Mouse (Mus musculus): ENCODE measurements around the gene Slc22a18. TPM values are rescaled to one million over a fixed set of nuclear protein-coding genes. Genes with fewer than 3 reads are reported as not detected.

The Slc22a18 gene
- total and polyA plus RNA-seq, 3 experiments: 0.48 to 2.0 (median 0.76) TPM

DNA sequence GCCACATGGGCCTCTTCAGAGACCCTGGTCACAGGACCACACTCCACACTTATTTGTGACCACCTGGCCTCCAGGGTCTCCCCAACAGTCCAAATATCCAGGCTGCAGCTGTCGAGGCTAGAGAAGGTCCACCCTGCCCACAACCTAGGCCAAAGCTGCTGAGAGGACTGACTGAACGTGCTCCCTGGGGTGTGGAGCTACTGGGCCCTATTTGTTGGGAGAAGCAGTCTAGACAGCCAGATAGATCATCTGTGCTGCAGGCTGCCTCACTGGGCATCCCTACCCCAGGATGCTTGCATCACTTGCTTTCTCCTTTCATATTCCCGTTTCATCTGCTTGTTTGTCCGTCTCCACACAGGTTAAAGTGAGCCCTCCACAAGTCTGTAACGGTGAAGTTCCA, 11.0 kb upstream of the Slc22a18 start:
- H3K9ac ChIP-seq (ENCODE audit: insufficient read depth, low read depth): no peak overlapping the region
- no peaks in the 10 kb centered on the region for H3K36me3 ChIP-seq (replicated peaks in 1 of 2; ENCODE audit: control insufficient read depth in 1 of 2, insufficient read depth in 1 of 2, low read length in 1 of 2)
- H3K79me2 ChIP-seq (replicated peaks; ENCODE audit: control insufficient read depth, extremely low read depth, insufficient read depth, poor library complexity, severe bottlenecking): no peaks in the 10 kb centered on the region
- peaks cover 34% of the 10 kb centered on the region for H3K9me3 ChIP-seq (replicated peaks; ENCODE audit: low read length)
- no peaks in the 10 kb centered on the region for H3K4me1 ChIP-seq (ENCODE audit: control insufficient read depth in 1 of 2, insufficient read depth in 2 of 2)
- dilution Hi-C loops (cut with MboI; ENCODE audit: extremely low pct_ligation_motif_present, extremely low pct_unique_long_range_greater_than_20kb, low sequenced_read_pairs): no loop called here
- no peak overlapping the region for H3K4me2 ChIP-seq (ENCODE audit: insufficient read depth, low read depth, poor library complexity, severe bottlenecking)
- in situ Hi-C loops (cut with MboI; ENCODE audit: low pct_ligation_motif_present, low pct_unique_long_range_greater_than_20kb, low sequenced_read_pairs): no loop called here
- TF ChIP-seq PAX5 (IDR thresholded peaks at IDR 0.05; ENCODE audit: low read length) (no peak), UBTF (IDR thresholded peaks at IDR 0.05; ENCODE audit: low read depth, low read length) (no peak), SMC3 (IDR thresholded peaks at IDR 0.05; ENCODE audit: low read depth, low read length) (no peak), NRF1 (IDR thresholded peaks at IDR 0.05; ENCODE audit: low read depth, low read length) (no peak), KAT2A (IDR thresholded peaks at IDR 0.05; ENCODE audit: insufficient replicate concordance, low read length) (no peak), TCF12 (IDR thresholded peaks at IDR 0.05; ENCODE audit: low read depth, low read length) (no peak), MYC (IDR thresholded peaks at IDR 0.05; ENCODE audit: low read depth, low read length) (no peak), JUN (IDR thresholded peaks at IDR 0.05; ENCODE audit: insufficient read depth, low read depth, low read length) (no peak), POLR2A (IDR thresholded peaks at IDR 0.05; ENCODE audit: low read depth, low read length) (no peak)
- H3K27ac ChIP-seq (ENCODE audit: insufficient read depth, low read depth): no peak overlapping the region
- DNase-seq (ENCODE audit: extremely low read depth): no peak
- peaks cover 17% of the 10 kb centered on the region for H3K27me3 ChIP-seq (replicated peaks)
- no peak overlapping the region for H3K4me3 ChIP-seq (replicated peaks in 1 of 3; ENCODE audit: low read depth in 2 of 3, low read length in 2 of 3, poor library complexity in 1 of 3)

DNA sequence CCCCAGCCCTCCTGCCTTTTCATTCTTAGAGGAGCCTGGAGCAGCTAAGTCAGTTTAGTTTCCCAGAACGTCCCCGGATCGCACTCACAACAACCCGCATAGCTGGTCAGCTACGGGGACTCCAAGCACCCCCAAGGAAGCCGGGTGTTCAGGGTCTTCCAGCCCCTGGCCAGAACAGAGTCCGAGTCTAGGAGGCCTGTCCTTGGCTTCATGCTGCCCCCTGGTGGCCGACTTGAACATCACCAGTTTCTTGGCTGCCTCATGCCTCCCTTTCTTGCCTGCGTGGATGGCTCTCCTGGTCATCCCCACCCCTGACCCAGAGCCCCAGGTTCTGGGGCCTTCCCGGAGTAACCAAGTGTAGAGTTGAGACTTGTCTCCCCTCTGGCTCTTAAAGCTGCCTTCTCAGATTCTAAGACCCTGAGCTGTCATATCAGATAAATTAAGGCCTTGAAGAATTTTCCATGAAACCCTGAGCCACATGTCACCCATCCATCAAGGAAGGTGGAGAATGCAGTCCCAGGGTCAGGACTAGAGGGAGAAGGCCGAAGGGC, 9.6 kb upstream of the Slc22a18 start:
- no peak overlapping the region for H3K4me2 ChIP-seq (ENCODE audit: insufficient read depth, low read depth, poor library complexity, severe bottlenecking)
- peaks cover 31% of the 10 kb centered on the region for H3K27me3 ChIP-seq (replicated peaks)
- H3K4me1 ChIP-seq (ENCODE audit: control insufficient read depth in 1 of 2, insufficient read depth in 2 of 2): no peaks in the 10 kb centered on the region
- TF ChIP-seq MAFK (IDR thresholded peaks at IDR 0.05; ENCODE audit: insufficient replicate concordance, low read length) (no peak), CHD1 (IDR thresholded peaks at IDR 0.05; ENCODE audit: low read depth, low read length) (no peak), MAX (IDR thresholded peaks at IDR 0.05; ENCODE audit: low read length) (no peak), ZC3H11A (IDR thresholded peaks at IDR 0.05; ENCODE audit: low read depth, low read length) (peak; percentile 54), E2F4 (IDR thresholded peaks at IDR 0.05; ENCODE audit: insufficient replicate concordance, low read depth, low read length) (no peak), SMC3 (IDR thresholded peaks at IDR 0.05; ENCODE audit: low read depth, low read length) (peak; percentile 80), MEF2A (IDR thresholded peaks at IDR 0.05; ENCODE audit: borderline replicate concordance, low read depth, low read length) (no peak), CTCF (conservative IDR thresholded peaks at IDR 0.05 in 1 of 2, IDR thresholded peaks at IDR 0.05 in 1 of 2; ENCODE audit: low read depth in 2 of 2, low read length in 2 of 2) (peak; percentile 25 to 73; a peak in 2 of 4 replicates), RAD21 (IDR thresholded peaks at IDR 0.05; ENCODE audit: low read depth, low read length) (peak; percentile 69), SIN3A (IDR thresholded peaks at IDR 0.05; ENCODE audit: low read length) (no peak)
- H3K9me3 ChIP-seq (replicated peaks; ENCODE audit: low read length): peaks cover 31% of the 10 kb centered on the region
- dilution Hi-C loops (cut with MboI; ENCODE audit: extremely low pct_ligation_motif_present, extremely low pct_unique_long_range_greater_than_20kb, low sequenced_read_pairs): no loop called here
- no peaks in the 10 kb centered on the region for H3K79me2 ChIP-seq (replicated peaks; ENCODE audit: control insufficient read depth, extremely low read depth, insufficient read depth, poor library complexity, severe bottlenecking)
- H3K4me3 ChIP-seq (replicated peaks in 1 of 3; ENCODE audit: low read depth in 2 of 3, low read length in 2 of 3, poor library complexity in 1 of 3): no peak overlapping the region
- DNase-seq (ENCODE audit: extremely low read depth): peak; percentile 53
- H3K9ac ChIP-seq (ENCODE audit: insufficient read depth, low read depth): no peak overlapping the region
- in situ Hi-C loops (cut with MboI; ENCODE audit: low pct_ligation_motif_present, low pct_unique_long_range_greater_than_20kb, low sequenced_read_pairs): no loop called here
- no peak overlapping the region for H3K27ac ChIP-seq (ENCODE audit: insufficient read depth, low read depth)
- no peaks in the 10 kb centered on the region for H3K36me3 ChIP-seq (replicated peaks in 1 of 2; ENCODE audit: control insufficient read depth in 1 of 2, insufficient read depth in 1 of 2, low read length in 1 of 2)
